Mouse (Mus musculus): Measurements from ENCODE around the gene Gm28041.
"Not testable (repeated sequence)": the region's sequence is repeated elsewhere in the genome, so short reads cannot be mapped to it uniquely, and the experiment has no call there.

Gm28041 gene

DNA sequence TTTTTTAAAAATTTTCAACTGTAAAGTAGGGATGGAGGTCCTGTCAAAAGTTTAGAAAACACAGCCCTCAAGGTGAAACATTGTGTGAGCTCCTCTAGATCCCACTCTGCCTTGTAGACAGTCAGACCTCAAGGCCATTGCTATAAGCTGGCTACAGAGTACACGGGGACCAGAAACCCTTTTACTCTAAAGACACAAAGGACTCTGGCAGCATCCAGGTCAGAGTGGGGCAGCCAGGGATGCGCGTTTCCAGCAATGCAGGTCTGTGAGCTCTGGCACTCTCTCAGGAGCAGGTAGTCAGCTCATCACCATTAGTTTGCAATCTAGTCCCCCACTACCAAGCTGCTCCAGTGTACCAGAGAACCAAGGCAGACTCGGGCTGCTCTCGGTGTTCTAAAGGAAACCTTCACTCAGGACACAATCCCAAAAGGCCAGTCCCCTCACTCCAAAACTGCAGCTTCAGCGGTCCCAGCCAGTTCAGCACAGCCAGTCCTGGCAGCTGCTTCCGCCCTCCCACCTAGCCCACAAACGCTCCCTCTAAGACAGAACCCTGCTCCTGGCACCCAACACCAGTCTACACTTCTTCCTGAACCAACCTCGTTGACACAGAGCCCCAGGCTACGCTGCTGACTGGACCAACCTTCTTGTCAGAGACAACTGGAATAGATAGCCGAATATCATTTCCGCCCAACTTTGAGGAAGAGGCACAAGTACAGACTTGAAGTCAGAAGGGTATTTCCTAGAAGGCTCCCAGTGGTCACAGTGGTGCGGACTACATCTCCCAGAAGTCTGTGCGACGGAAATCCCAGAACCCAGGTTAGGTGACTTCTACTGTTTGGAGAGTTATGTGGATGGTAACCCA lies at the start of gene Gm28041, which contains the start of gene Zfp456:
Gene Gm28041 (minus strand): TSS at position 684 of the 862 bp plus-strand sequence.
Gene Zfp456 (minus strand): TSS at position 761 of the 862 bp plus-strand sequence.
- peak; percentile 91 for DNase-seq (ENCODE audit: low read depth, low spot score)

DNA sequence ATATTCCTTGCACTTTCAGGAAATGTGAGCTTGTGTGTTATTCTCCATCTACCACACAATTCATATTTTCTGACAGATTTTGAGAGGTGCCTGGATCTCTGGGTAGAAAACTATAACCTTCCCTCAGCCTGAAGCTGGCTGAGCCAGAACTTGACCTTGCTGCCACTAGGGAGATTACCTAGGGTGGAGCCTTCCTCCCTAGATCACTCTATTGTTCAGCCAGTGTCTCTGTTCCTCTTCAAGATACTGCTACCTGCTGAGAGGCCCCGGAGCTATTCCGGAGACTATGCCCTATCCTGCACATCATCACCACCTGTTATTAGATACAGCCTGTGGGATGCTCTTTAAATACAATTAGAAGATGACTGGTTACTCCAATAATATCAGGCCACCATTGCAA lies 47.0 kb upstream of the Gm28041 start:
- DNase-seq (ENCODE audit: low read depth, low spot score): not testable (repeated sequence)

DNA sequence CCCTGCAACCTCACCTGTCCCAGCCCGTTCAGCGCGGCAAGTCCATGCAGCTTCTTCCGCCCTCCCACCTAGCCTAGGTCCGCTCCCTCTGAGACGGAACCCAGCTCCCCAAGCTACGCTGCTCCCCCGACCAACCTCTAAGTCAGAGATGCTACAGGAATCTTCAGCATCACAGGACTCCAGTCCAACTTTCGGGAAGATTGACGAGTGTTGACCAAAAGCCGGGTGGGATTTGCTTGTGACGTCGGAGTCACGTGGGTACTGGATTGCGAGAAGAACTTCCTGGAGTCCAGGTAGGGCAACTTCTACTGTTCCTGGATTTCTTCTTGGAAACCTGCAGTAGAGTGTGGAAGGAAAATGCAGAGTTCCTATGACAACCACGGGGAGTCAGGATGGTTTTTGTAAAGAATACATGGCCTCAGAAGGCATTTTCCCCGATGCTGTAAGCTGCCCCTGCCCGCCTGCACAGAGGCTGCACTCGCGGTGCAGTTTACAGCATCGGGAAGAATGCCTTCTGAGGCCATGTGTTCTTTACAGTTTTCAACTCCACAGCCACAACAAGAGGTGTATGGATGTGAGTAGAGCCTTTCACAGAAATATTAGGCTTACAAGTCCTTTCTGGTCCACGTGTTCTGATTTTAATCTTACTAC lies 45.8 kb upstream of the Gm28041 start, which contains the start of gene Zfp459:
Gene Zfp459 (minus strand): TSS at position 212 of the 651 bp plus-strand sequence.
- peak; percentile 63 for DNase-seq (ENCODE audit: low read depth, low spot score)

DNA sequence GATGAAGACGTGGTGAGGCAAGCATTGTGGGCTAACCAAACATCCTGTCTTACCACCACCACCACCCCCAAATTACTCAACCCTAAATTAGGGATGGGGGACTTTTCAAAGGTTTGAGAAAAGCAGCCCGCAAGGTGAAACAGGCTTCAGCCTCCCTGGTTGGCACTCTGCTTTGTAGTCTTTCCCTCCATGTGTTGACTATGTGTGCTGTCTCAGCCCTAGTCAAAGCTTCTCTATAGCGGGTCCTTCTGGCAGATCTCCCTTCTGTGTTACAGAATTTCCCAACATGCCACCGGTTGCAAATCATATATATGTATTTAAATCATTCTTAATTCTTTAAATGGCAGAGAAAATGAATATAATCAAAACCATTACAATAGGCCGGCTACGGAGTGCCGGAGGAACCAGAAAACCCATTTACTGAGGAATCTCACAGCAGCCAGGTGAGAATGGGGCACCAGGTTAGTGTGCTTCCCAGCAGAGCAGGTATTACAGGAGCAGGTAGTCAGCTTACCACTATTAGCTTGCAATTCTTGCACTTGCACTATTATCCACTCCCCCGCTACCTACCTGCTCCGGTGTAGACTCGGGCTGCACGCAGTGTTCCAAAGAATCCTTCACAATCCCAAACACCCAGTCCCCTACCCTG lies 45.1 kb upstream of the Gm28041 start:
- DNase-seq (ENCODE audit: low read depth, low spot score): peak; percentile 2

DNA sequence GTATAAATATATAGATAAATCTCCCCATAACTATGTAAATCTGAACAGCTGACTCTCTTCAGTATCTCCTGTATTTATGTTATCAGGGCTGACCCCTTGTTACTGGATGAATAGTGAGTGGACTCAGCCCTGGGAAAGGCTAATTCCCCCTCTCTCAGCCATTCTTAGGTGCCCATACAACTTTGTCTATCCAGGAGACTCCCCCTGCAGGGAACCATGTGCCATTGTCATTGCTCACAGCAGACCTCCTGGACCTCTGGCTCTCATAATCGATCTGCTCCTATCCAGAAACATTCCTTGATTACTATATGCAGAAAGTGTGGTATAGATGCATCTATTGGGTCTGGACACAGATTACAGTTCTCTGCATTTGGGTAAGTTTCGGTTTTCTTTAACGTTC lies 41.3 kb upstream of the Gm28041 start:
- peak; percentile 3 for DNase-seq (ENCODE audit: low read depth, low spot score)

DNA sequence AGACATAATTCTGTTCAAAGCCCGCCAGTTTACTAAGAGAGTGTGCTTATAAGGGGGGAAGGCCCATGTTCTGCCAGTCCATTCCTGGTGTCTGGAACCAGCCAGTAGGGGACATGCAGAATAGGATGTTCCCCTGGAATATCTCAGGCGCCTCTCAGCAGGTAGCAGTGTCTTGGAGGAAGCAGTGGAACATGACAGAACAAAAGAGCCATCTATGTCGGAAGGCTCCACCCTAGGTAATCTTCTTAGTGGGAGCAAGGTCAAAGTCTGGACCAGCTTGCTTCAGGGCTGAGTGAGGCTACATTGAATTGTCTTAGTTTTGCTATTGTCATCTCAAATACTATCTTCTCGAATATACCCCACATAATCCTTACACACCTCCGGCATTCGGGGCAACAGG lies 40.2 kb upstream of the Gm28041 start:
- no peak for DNase-seq (ENCODE audit: low read depth, low spot score)

DNA sequence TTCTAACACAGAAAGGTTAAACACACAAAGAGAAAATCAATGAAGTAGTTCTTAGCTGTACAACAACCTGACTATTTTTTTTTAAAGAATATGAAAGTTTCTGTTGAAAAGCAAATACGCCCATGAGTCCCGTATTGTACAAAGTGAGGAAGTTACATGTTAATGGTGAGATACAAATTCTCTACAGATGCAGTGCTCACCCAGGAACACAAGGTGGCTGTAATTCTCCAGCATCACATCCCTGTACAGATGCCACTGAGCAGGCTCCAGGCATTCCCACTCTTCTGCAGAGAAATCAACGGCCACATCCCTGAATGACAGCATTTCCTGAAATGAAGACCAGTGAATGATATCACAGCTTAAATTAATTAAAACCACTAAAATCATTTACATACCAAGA lies 38.1 kb upstream of the Gm28041 start:
- not testable (repeated sequence) for DNase-seq (ENCODE audit: low read depth, low spot score)

DNA sequence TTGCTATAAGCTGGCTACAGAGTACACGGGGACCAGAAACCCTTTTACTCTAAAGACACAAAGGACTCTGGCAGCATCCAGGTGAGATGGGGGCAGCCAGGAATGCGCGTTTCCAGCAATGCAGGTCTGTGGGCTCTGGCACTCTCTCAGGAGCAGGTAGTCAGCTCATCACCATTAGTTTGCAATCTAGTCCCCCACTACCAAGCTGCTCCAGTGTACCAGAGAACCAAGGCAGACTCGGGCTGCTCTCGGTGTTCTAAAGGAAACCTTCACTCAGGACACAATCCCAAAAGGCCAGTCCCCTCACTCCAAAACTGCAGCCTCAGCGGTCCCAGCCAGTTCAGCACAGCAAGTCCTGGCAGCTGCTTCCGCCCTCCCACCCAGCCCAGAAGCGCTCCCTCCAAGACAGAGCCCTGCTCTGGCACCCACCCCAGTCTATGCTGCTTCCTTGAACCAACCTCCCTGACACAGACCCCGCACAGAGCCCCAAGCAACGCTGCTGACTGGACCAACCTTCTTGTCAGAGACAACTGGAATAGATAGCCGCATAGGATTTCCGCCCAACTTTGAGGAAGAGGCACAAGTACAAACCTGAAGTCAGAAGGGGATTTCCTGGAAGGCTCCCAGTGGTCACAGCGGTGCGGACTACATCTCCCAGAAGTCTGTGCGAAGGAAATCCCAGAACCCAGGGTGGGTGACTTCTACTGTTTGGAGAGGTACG lies 23.8 kb upstream of the Gm28041 start, which contains the start of gene Zfp429:
Gene Zfp429 (minus strand): TSS at position 637 of the 721 bp plus-strand sequence.
- DNase-seq (ENCODE audit: low read depth, low spot score): peak; percentile 88

DNA sequence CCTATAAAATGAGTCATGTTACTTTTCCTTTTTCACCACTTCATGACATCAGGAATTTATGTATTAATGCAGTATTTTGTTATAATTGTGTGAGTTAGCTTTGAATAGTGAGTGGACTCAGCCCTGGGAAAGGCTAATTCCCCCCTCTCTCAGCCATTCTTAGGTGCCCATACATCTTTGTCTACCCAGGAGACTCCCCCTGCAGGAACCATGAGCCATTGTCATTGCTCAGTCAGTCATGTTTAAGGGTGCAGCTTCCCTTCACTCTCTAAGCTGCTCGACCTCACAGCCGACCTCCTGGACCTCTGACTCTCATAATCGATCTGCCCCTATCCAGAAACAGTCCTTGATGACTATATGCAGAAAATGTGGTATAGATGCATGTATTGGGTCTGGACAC lies 722 bp upstream of the Gm28041 start:
- peak; percentile 7 for DNase-seq (ENCODE audit: low read depth, low spot score)

DNA sequence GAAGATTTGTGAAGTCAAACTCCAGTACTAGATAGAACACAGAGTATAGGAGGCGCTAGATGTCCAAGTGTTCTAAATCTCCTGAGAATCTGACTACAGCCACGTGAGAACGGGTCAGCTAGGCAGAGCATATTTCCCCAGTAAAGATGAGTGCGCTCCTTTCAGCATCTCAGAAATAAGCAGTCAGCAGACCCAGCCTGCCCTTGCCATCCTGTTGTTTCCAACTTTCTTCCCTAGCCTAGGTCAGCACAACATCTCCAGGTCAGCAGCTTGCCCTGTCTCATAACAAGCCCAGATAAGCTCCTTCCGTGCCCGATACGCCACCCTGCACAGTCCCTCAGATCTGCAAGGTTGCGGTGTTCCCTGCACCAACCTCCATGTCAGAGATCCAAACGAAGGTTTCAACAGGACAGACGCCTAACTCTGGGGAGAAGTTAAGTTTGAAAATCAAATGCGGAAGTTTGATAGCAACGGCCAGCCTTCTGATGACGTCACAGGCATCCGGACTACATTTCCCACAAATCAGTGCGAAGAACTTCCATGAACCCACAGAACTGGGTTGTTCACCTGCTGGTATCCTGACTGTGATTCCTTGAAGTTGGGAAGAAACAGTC lies 15.3 kb downstream of the Gm28041 start, which contains the start of the genes Gm28044 and Zfp953:
Gene Gm28044 (minus strand): TSS at position 406 of the 614 bp plus-strand sequence.
Gene Zfp953 (minus strand): TSS at position 475 of the 614 bp plus-strand sequence.
- peak; percentile 93 for DNase-seq (ENCODE audit: low read depth, low spot score)

DNA sequence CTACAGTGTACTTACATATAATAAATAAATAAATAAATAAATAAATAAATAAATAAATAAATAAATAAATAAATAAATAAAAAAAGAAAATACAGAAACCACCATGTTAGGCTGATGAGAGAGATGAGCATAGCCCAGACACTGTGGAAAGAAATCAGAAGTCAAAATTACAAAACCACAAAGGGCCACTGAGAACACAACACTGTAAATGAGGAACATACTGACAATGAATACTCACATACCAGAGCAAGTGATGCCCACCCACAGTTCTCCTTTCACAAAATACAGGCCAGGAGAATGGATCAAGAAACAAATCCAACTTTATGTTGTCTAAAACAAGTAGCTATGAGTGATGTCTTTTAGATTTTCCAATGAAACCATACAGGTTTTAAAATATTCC lies 23.7 kb downstream of the Gm28041 start:
- DNase-seq (ENCODE audit: low read depth, low spot score): no peak

DNA sequence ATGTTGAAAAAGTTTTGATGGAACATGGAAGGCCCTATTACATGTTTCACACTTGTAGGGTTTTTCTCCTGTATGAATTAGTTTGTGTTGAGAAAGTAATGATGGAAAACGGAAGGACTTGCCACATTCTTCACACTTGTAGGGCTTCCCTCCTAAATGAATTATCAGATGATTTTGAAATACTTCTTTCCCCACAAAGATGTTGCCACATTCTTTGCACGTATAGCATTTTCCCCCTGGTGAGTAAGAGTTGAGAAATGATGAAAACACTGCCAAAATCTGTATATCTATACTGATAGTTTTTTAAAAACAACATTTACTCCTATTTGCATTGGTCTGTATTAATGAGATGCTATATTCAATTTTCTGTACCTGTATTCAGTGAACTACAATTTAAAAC lies 32.1 kb downstream of the Gm28041 start:
- no peak for DNase-seq (ENCODE audit: low read depth, low spot score)

DNA sequence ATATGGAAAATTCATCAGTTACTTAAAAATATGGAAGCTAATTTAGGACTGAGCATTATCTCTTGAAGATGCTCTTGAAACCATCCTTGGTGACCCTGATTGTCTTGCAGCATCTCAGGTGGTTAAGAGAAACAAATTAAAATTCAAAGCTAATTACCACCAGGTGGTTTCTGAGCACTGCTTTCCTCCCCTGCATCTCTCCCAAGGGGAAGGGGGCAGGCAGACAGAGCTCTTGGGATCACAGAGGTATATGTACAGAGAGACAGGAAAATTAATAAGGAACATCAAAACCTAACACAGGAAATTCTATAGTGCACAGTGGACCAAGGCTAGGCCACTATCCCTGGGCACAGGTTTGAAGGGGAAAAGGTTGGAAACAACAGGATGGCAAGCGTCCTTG lies 42.7 kb downstream of the Gm28041 start:
- DNase-seq (ENCODE audit: low read depth, low spot score): peak; percentile 21

DNA sequence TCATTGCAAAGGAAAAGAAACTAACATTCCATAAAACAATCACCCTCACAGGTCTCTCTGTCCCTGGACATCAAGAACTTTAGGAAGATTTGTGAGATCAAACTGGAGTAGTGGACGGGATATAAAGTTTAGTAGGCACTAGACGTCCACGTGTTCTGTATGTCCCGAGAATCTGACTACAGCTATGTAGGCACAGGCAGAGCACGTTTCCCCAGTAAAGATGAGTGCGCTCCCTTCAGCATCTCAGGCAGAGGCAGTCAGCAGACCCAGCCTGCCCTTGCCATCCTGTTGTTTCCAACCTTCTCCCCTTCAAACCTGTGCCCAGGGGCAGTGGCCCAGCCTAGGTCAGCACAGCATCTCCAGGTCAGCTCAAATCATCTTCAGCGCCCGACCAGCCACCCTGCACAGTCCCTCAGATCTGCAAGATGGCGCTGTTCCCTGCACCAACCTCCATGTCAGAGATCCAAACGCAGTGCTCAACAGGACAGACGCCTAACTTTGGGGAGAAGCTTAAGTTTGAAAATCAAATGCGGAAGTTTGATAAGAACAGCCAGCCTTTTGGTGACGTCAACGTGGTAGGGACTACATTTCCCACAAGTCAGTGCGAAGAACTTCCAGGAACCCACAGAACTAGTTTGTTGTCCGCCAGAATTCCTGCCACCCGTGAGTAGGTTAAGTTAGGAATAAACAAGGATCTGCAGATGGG lies 43.4 kb downstream of the Gm28041 start, which contains the start of gene Zfp595:
Gene Zfp595 (minus strand): TSS at position 552 of the 706 bp plus-strand sequence.
- peak; percentile 92 for DNase-seq (ENCODE audit: low read depth, low spot score)

DNA sequence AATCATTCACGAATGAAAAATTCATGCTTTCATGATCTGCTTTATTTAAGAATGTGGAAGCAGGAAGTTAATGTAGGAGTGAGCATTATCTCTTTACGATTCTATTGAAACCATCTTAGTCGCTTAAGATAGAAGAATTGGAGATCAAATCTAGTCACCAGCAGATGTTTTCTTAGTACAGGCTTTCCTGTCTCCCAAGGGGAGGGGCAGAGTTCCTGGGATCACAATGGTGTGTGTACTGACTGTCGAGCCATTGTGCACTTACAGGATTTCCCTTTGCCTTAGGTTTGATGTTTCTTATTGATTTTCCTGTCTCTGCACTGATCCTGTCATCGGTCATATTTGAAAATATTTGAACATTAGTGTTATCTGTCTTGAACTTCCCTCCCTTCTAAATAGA lies 68.8 kb downstream of the Gm28041 start:
- DNase-seq (ENCODE audit: low read depth, low spot score): peak; percentile 11

DNA sequence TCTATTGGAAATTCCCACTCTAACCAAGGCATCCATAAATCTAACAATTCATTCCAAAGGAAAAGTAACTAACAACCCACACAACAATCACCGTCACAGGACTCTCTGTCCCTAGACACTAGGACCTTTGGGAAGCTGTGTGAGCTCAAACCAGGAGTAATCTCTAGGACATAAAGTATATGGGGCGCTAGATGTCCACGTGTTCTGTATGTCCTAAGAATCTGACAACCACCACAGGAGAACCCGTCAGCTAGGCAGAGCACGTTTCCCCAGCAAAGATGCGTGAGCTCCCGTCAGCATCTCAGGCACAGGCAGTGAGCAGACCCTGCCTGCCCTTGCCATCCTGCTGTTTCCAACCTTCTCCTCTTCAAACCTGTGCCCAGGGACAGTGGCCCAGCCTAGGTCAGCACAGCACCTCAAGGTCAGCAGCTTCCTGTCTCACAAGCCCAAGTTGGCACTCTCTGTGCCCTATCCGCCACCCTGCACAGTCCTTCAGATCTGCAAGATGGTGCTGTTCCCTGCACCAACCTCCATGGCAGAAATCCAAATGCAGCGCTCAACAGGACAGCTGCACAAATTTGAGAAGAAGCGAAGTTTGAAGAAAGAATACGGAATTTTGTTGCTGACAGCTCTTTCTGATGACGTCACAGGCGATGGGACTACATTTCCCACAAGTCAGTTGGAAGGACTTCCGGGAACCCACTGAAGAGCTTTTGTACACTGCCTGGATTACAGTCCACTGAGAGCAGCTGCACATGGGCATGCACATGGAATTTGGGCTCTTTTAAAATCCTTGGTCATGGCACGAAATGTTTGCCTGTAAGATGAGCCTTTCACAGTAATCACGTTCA lies 69.5 kb downstream of the Gm28041 start, which contains the start of gene Zfp457:
Gene Zfp457 (minus strand): TSS at position 664 of the 851 bp plus-strand sequence.
- DNase-seq (ENCODE audit: low read depth, low spot score): peak; percentile 92

Measured in CD4-positive, CD25-positive, alpha-beta regulatory T cell, adult 2 months (primary cell).